Mouse (Mus musculus) layer of hippocampus, adult 2 months (tissue): ENCODE results near the gene Pabpn1. TPM values are rescaled to one million over a fixed set of nuclear protein-coding genes. Genes with fewer than 3 reads are reported as not detected.
A peak's percentile ranks its signal among the peaks of the same experiment; 100 is the strongest.

ENCODE experiments used
- DNase-seq, 2 experiments: peaks; one replicate each; pipeline ENCODE4 v3.0.0; 2022; ENCODE audit warnings: low spot score in 2 of 2
- H3K27ac ChIP-seq: fragments of 200-600 bp; 2 replicates; pipeline ENCODE4 v1.8.1; 2022
- H3K4me3 ChIP-seq: fragments of 200-600 bp; 2 replicates; pipeline ENCODE4 v1.8.1; 2022; ENCODE audit warnings: mild to moderate bottlenecking
- CTCF ChIP-seq: fragments of 200-600 bp; conservative IDR thresholded peaks from 2 replicates; pipeline ENCODE4 v1.8.1; 2022; ENCODE audit warnings: antibody characterized with exemption, mild to moderate bottlenecking, moderate library complexity
- long read RNA-seq, 2 experiments: library from polyadenylated mRNA; stranded (forward); transcript quantifications; one replicate each; pipeline ENCODE4 v2.0.0; 2021; ENCODE audit warnings: borderline mapping rate in 2 of 2
- total RNA-seq, 2 experiments: library from RNA; stranded (reverse); gene quantifications; 2 replicates each; pipeline ENCODE4 v1.2.3; 2021

Pabpn1 gene
- total RNA-seq: 100 to 1,000 TPM; 271 to 305 TPM
- long read RNA-seq, experiment 1, transcript Pabpn1-202 (6 exons, 1,761 nt): minor isoform, 31 of 164 reads
- long read RNA-seq, experiment 1, transcript Pabpn1-201 (7 exons, 1,030 nt): major isoform, 42 of 164 reads
- long read RNA-seq, experiment 1, transcript Pabpn1-205 (6 exons, 912 nt): minor isoform, 6 of 164 reads
- long read RNA-seq, experiment 1, partial matches to known transcripts: 14 of 164 reads
- long read RNA-seq, experiment 1, other reads (novel, unspliced or antisense): 63 of 164 reads
- long read RNA-seq, experiment 2, transcript Pabpn1-207 (5 exons, 1,775 nt): minor isoform, 6 of 157 reads
- long read RNA-seq, experiment 2, transcript Pabpn1-202 (6 exons, 1,761 nt): minor isoform, 32 of 157 reads
- long read RNA-seq, experiment 2, transcript Pabpn1-201 (7 exons, 1,030 nt): major isoform, 35 of 157 reads
- long read RNA-seq, experiment 2, partial matches to known transcripts: 10 of 157 reads
- long read RNA-seq, experiment 2, other reads (novel, unspliced or antisense): 67 of 157 reads

DNA sequence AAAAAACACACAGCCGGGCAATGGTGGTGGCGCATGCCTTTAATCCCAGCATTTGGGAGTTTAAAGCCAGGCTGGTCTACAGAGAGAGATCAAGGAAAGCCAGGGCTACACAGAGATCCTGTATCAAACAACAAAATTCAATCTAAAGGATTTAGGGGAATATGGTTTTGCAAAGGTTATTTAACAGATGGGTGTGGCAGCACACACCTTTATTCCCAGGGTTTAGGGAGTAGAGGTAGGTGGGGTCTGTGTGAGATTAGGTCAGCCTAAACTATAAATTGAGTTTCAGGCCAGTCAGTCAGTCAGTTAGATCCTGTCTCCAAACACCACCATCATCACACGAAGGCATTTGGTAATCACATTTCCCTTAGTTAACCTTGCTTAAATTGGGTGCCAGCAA, at the start of gene Pabpn1:
Pabpn1 (plus strand) TSS at position 301 of the 400 bp plus-strand sequence.
- TF ChIP-seq CTCF: no peak
- peak within 1 kb of the TSS; percentile 91 for H3K27ac ChIP-seq

GRCm38 (mm10) chr14:54843461-54843860, 48.8 kb upstream of the Pabpn1 start:
- DNase-seq: peak in 1 of 2 experiments; percentile 32
- no peak overlapping the region for H3K4me3 ChIP-seq
- TF ChIP-seq CTCF: peak; percentile 75
- H3K27ac ChIP-seq: no peak overlapping the region

More for the DNA sequence above, at the start of gene Pabpn1:
- DNase-seq: no peak
- peak within 1 kb of the TSS; percentile 57 for H3K4me3 ChIP-seq

DNA sequence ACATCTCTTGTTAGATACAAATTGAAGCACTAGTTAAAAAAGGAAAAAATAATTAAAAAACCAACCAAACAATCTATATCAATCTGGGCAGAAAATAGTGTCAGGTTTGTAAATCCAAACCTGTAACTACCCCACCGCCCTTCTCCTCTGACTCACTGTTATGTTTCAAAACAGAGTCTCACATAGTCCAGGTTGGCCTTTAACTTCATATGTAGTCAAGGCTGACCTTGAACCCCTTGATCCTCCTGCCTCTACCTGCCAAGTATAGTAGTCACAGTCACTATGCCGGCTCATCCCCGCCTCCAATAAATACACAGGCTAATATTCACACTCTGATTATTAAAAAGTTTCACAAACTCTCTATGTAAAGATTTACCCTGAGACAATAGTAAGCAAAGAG, 36.6 kb upstream of the Pabpn1 start:
- no peak for DNase-seq
- TF ChIP-seq CTCF: no peak
- no peak overlapping the region for H3K4me3 ChIP-seq
- H3K27ac ChIP-seq: no peak overlapping the region

DNA sequence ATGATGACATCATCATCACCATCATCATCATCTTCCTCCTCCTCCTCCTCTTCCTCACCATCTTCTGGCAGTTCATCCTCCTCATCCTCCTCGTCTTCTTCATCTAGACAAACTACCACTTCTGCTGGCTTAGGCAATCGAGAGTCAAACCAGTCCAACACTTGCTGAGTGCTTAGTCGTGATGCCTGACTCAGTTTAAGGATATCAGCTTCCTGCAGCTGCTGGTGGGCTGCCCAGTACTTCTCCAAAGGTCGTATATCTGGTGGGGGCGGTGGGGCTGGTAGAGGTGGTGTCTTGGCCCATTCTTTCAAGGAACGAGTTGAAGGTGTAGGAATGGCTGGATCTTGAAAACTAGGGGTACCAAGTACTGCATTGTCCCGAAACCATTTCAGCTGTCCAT, 35.6 kb upstream of the Pabpn1 start:
- no peak for DNase-seq
- Histone ChIP-seq H3K4me3 (no peak overlapping the region), H3K27ac (no peak overlapping the region)
- TF ChIP-seq CTCF: no peak

GRCm38 (mm10) chr14:54857891-54858290, 34.4 kb upstream of the Pabpn1 start:
- H3K27ac ChIP-seq: peak overlapping the region; percentile 61; the same call in 1 of the 2 replicates
- TF ChIP-seq CTCF: no peak
- no peak for DNase-seq
- no peak overlapping the region for H3K4me3 ChIP-seq

DNA sequence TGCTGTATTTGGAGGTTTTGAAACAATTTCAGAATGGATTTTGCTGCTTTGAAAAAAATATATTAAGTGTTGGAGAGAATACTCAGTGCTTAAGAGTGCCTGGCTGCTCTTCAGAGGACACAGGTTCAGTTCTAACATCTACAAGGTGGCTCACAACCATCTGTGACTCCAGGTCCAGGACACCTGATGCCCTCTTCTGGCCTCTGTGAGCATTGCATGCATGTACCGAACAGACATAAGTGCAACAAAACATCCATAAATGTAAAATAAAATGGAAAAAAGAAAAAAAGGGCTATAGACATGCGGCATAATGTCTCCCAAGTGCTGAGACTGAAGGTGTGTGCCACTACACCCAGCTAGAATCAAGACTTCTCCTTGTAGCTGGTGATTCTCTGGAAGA, 31.8 kb upstream of the Pabpn1 start:
- peak; percentile 88 for TF ChIP-seq CTCF
- Histone ChIP-seq H3K27ac (no peak overlapping the region), H3K4me3 (no peak overlapping the region)
- DNase-seq: peak; percentile 44 to 69

DNA sequence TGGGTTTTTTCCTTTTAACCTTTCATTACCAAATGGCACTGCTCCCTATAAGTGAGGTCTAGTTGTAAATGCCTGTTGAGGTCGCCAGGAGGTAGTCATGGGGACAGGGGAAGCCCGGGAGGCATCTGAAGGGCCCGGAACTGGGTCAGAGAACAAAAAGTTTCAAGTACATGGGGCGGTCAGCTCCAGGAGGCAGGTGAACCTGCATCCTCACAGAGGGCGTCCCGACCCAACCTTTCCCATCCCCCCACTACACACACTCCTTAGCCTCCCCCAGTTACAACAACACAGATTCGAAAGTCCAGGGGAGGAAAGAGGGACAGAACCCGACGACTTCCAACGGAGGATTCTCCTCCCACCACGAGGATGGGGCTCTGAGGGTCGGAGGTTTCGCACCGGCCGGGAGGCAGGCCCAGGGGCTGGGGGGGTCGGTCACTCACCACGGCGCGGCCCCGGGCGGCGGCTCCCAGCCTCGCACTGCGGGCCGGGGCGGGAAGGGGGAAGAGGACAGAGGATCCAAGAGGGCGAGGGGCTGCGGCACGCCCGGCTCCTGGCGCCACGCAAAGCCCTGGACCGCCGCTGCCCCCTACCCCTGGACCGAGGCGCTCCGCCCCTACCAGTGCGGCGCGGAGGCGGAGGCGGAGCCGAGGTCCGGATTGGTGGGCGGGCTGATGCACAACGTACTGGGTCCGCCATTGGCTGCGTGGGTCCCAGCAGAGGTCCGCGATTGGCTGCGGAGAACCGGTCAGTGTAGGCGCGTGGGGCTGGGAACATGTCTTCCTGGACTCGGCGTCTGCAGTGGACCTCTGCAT, 28.6 kb upstream of the Pabpn1 start:
- peak; percentile 28; the same call in 1 of the 2 replicates for TF ChIP-seq CTCF
- peak; percentile 87 to 92 for DNase-seq
- peak overlapping the region; percentile 98 for H3K27ac ChIP-seq

DNA sequence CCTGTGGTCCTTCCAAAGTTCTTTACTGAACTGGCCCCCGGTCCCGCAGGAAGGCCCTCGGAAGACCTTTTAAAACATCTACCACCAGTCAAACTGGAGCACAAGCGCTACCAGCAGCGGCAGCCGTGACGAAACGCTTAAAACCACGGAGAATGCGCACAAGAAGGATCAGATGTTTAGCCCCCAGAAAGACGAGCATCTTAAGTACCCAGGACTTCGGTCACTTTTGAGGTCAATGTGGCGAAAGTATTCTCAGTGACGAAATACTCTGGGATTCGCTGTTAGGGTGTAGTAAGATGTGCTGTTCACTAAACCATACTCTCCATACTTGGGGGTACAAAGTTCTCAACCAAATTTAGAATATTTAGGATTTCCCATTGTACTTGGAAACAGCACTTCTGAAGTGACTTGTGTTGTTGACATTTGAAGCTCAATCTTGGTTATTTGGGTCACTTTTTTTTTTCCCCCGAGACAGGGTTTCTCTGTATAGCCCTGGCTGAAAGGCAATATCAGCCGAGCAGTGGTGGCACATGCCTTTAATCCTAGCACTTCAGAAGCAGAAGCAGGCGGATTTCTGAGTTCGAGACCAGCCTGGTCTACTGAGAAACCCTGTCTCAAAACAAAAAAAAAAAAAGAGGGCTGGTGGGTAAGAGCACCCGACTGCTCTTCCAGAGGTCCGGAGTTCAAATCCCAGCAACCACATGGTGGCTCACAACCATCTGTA, 27.8 kb upstream of the Pabpn1 start:
- peak overlapping the region; percentile 98 for H3K27ac ChIP-seq
- H3K4me3 ChIP-seq: peak overlapping the region; percentile 67
- DNase-seq: no peak
- no peak for TF ChIP-seq CTCF

More for the DNA sequence above, 28.6 kb upstream of the Pabpn1 start:
- peak overlapping the region; percentile 67 for H3K4me3 ChIP-seq

DNA sequence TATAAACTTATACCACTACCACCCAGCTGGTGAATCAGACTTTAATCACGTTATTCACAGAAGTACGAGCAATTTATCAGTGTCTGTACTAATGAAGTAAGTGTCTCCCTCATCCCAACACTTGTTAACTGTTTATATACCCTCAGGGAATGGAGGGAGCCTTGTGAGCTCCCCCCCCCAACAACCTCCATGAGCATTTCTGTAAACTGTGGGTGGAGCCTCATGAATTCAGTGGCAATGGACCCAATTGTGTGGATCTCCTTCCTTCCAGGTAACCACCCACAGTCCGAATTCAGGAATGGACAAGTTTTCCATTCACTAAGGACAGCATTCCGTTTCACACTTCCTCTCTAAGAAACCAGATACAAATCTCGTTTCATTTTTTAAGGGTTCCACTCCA, 26.7 kb upstream of the Pabpn1 start:
- DNase-seq: no peak
- TF ChIP-seq CTCF: no peak
- no peak overlapping the region for H3K4me3 ChIP-seq
- no peak overlapping the region for H3K27ac ChIP-seq

GRCm38 (mm10) chr14:54866268-54866667, 26.0 kb upstream of the Pabpn1 start:
- H3K27ac ChIP-seq: no peak overlapping the region
- H3K4me3 ChIP-seq: no peak overlapping the region
- no peak for DNase-seq
- no peak for TF ChIP-seq CTCF

DNA sequence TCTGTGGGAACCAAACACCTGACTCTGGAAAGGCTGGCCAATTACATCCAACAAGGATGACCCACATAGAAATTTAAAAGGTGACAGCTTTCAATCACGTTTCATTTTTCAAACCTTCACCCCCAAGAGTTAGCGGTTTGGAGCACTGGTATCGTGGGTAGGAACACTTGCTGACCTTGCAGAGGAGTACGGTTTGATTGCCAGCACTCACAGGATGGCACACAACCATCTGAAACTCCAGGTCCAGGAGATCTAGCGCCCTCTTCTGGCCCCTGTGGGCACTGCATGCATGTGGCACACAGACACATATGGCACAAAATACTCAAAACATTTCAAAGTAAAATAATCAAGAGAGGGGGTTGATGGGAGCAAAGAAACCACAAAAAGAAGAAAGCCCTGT, 25.4 kb upstream of the Pabpn1 start:
- DNase-seq: no peak
- peak; percentile 70 for TF ChIP-seq CTCF
- no peak overlapping the region for H3K27ac ChIP-seq

GRCm38 (mm10) chr14:54868026-54868425, 24.3 kb upstream of the Pabpn1 start:
- no peak for DNase-seq
- no peak for TF ChIP-seq CTCF
- Histone ChIP-seq H3K27ac (no peak overlapping the region), H3K4me3 (no peak overlapping the region)

More for the DNA sequence above, 25.4 kb upstream of the Pabpn1 start:
- H3K4me3 ChIP-seq: no peak overlapping the region
